Mouse (Mus musculus) lung, adult 2 months (tissue): Measurements from ENCODE around the gene Hist1h2ak. TPM values are rescaled to one million over a fixed set of nuclear protein-coding genes. Genes with fewer than 3 reads are reported as not detected.
"Not testable (repeated sequence)": the region's sequence is repeated elsewhere in the genome, so short reads cannot be mapped to it uniquely, and the experiment has no call there.

Experiments used
- DNase-seq: peaks from one replicate; pipeline ENCODE4 v3.0.0; 2022
- H3K4me1 ChIP-seq: fragments of 200-500 bp; 2 replicates; pipeline ENCODE4 v1.6.1; 2011; ENCODE audit warnings: low read length; ENCODE audit not compliant: control insufficient read depth, insufficient read depth
- H3K4me3 ChIP-seq: fragments of 200-500 bp; replicated peaks from 2 replicates; pipeline ENCODE3; 2011; ENCODE audit warnings: low read depth, mild to moderate bottlenecking, control low read depth, low read length; ENCODE audit errors: extremely low read depth
- CTCF ChIP-seq: fragments of 200-500 bp; IDR thresholded peaks from 2 replicates; pipeline ENCODE4 v1.5.1; 2011; ENCODE audit warnings: mild to moderate bottlenecking, low read length, control low read depth; ENCODE audit not compliant: insufficient read depth
- POLR2A ChIP-seq: fragments of 200-500 bp; IDR thresholded peaks from 2 replicates; pipeline ENCODE4 v1.6.1; 2011; ENCODE audit warnings: low read depth, mild to moderate bottlenecking, control low read depth, low read length, borderline replicate concordance; ENCODE audit errors: extremely low read depth
- WGBS: fragments of 180-500 bp; shearing (Covaris S2); methylation state at CpG from one replicate; pipeline ENCODE4 v1.1.7; 2018; 5-methylcytosine and 5-hydroxymethylcytosine counted together
- polyA plus RNA-seq: library from polyadenylated mRNA; depleted of rRNA; stranded (reverse); fragments of >200 nt; gene quantifications from 2 replicates; pipeline ENCODE4 v1.2.3, GENCODE M21; 2012

The Hist1h2ak gene
- polyA plus RNA-seq, 1 experiment = 3.2 TPM

- no peak overlapping the region for H3K4me3 ChIP-seq
- peaks cover 7% of the 10 kb centered on the region for H3K4me1 ChIP-seq
- WGBS = 5% methylated on average over 11 of the region's 11 CpGs
- no peak for DNase-seq
- TF ChIP-seq POLR2A (no peak), CTCF (no peak)
These were observed 31.2 kb downstream of the Hist1h2ak start for GRCm38 (mm10) chr13:21722373-21722925.

GRCm38 (mm10) chr13:21721757-21722372 lies 31.8 kb downstream of the Hist1h2ak start, which contains the start of gene Hist1h2bm:
Gene Hist1h2bm, plus strand, starts transcription at chr13:21722044.
- H3K4me1 ChIP-seq = not testable (repeated sequence)
- TF ChIP-seq POLR2A = peak; percentile 55; the same call in 1 of the 2 replicates
- H3K4me3 ChIP-seq = peak within 1 kb of the TSS; percentile 61
- WGBS = under 1% methylated on average over 37 of the region's 37 CpGs
- DNase-seq = peak; percentile 41

- H3K4me1 ChIP-seq = peaks cover 11% of the 10 kb centered on the region
- H3K4me3 ChIP-seq = peak overlapping the region; percentile 61
- 2% methylated on average over 24 of the region's 44 CpGs for WGBS
- DNase-seq = not testable (repeated sequence)
These were observed 32.4 kb downstream of the Hist1h2ak start for GRCm38 (mm10) chr13:21721107-21721756.

DNA sequence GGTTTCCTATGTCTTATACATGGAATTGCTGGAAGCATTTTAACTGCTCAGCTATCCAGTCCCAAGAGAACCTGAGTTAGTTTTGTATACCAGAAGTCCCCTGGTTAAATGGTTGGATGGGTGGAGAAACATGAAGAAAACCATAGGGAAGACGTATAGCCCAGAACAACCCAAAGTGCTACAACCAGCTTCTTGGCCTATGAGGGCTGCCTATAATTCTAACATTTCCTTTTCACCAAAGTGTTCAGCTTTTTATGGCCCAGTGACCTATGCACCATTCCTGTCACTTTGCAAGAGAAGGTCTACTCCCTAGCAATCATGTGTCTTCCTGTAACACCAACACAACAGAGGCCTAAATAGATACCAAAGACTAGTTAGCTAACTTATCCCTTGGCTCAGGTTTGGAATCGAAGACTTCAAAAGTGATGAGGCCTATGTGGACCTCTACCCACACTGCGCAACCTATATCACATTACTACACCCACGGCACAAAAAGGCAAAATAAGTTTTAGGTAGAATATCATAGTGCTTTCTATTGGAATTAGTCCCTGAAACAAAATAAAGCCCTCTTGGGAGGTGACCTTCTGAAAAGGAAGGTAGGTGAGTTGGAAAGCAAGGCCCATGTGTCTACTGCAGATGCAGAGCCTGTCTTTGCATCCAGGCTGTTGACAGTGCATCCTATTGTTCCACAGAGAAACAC lies 35.1 kb downstream of the Hist1h2ak start:
- peaks cover 20% of the 10 kb centered on the region for H3K4me1 ChIP-seq
- no peak for TF ChIP-seq CTCF
- H3K4me3 ChIP-seq = no peak overlapping the region
- no peak for DNase-seq
- 77% methylated on average over 4 of the region's 4 CpGs for WGBS

GRCm38 (mm10) chr13:21717397-21718357 lies 36.0 kb downstream of the Hist1h2ak start, which contains the start of gene Hist1h3h:
Gene Hist1h3h, plus strand, starts transcription at chr13:21717659.
- H3K4me1 ChIP-seq = peaks cover 20% of the 10 kb centered on the region
- 4% methylated on average over 32 of the region's 56 CpGs for WGBS
- DNase-seq = peak; percentile 55
- peak within 1 kb of the TSS; percentile 56 for H3K4me3 ChIP-seq

DNA sequence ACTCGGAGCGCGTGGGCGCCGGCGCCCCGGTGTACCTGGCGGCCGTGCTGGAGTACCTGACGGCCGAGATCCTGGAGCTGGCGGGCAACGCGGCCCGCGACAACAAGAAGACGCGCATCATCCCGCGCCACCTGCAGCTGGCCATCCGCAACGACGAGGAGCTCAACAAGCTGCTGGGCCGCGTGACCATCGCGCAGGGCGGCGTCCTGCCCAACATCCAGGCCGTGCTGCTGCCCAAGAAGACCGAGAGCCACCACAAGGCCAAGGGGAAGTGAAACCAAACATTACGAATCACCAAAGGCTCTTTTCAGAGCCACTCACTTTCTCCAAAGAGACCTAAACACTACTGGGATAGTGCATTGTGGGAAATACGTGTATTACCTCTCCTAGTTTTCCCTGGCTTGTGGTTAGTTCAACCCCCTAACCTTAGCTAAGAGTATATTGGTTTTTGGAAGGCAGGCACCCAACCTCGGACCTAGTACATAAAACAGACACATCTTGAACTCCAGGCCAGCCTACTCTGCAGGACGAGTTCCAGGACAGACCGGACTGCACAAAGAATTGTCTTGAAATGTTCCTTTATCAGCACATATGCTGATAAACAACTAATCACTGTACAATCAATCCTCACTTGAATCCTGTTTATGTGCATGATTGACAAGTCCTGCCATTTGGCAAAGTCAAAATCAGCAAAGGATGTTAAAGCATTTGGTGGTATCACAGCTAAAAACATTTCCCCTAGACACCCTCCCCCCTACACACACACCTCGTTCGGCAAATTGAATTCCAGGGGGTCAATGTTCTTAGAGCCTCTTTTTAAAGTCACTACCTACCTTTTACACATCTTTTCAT lies 36.9 kb downstream of the Hist1h2ak start:
- peaks cover 15% of the 10 kb centered on the region for H3K4me1 ChIP-seq
- WGBS = under 1% methylated on average over 15 of the region's 38 CpGs
- peak overlapping the region; percentile 56 for H3K4me3 ChIP-seq
- DNase-seq = peak; percentile 19

GRCm38 (mm10) chr13:21715864-21716539 lies 37.6 kb downstream of the Hist1h2ak start, which contains the start of the genes Hist1h2bl and Hist1h2ai:
Gene Hist1h2bl, minus strand, starts transcription at chr13:21716143.
Gene Hist1h2ai, plus strand, starts transcription at chr13:21716422.
- Histone ChIP-seq H3K4me3 (peak within 1 kb of the TSS; percentile 67), H3K4me1 (peaks cover 18% of the 10 kb centered on the region)
- under 1% methylated on average over 34 of the region's 50 CpGs for WGBS
- peak; percentile 62 for DNase-seq
- TF ChIP-seq POLR2A = peak; percentile 80; the same call in 1 of the 2 replicates

- peak overlapping the region; percentile 9 for H3K4me3 ChIP-seq
- no peak for DNase-seq
These were observed 38.3 kb downstream of the Hist1h2ak start for GRCm38 (mm10) chr13:21715131-21715863.

More at GRCm38 (mm10) chr13:21715131-21715863, 38.3 kb downstream of the Hist1h2ak start:
- no peak for TF ChIP-seq POLR2A
- TF ChIP-seq CTCF = no peak
- under 1% methylated on average over 22 of the region's 22 CpGs for WGBS
- H3K4me1 ChIP-seq = peaks cover 19% of the 10 kb centered on the region
